Mouse (Mus musculus): ENCODE measurements around the gene Cxcr5. TPM values are rescaled to one million over a fixed set of nuclear protein-coding genes. Genes with fewer than 3 reads are reported as not detected.

The Cxcr5 gene
- polyA plus RNA-seq, 1 experiment from 2014 or later, result not detected

DNA sequence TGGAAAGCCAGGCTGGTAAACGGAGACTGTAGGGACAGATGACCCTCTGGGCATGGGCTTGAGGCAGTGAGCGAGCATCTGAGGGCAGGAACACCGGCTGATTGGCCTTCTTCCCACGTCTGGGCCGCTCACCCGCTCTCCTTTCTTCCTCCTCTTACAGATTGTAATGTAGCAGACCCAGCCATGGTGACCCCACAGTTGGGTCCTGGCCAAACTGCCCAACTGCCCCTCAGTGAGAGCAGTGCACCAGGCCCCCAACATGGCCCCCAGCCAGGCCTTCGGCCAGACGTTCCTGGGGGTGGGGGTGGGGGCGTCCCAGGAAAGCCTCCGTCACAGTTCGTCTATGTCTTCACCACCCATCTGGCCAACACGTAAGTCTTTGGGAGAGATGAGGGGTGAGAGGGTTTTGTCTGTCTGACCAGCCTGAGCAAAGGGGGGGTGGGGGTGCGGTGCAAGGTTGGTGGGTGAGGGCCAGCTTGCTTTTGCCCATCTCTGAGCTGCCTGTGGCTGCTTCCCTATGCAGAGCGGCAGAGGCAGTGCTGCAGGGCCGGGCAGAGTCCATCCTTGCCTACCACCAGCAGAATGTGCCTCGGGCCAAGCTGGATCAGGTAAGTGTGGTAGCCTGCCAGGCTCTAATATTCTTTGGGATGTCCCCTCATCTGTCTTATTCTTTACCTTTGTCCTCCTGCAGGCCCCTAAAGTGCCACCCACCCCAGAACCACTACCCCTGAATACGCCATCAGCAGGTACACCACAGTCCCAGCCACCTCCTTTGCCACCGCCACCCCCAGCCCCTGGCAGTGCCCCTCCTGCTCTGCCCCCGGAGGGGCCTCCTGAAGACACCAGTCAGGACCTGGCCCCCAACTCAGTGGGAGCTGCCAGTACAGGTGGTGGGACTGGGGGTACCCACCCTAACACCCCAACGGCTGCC, 56.5 kb downstream of the Cxcr5 start:
- Histone ChIP-seq H3K27me3 (ENCODE audit: control insufficient read depth, insufficient read depth, low read depth, low read length) (no peaks in the 10 kb centered on the region), H3K4me3 (ENCODE audit: low read depth, low read length) (no peak overlapping the region), H3K9me3 (replicated peaks; ENCODE audit: control insufficient read depth, low read length) (no peaks in the 10 kb centered on the region), H3K4me2 (ENCODE audit: low read depth, low read length) (no peak overlapping the region), H3K36me3 (ENCODE audit: control insufficient read depth, insufficient read depth) (no peaks in the 10 kb centered on the region), H3K9ac (ENCODE audit: low read depth, low read length) (no peak overlapping the region), H3K4me1 (ENCODE audit: control insufficient read depth, low read depth, low read length) (peaks cover 9% of the 10 kb centered on the region), H3K27ac (ENCODE audit: low read length) (no peak overlapping the region)
- WGBS (ENCODE audit: insufficient replicate concordance), result 68% methylated on average over 20 of the region's 20 CpGs
- no peak for ATAC-seq (ENCODE audit: low read depth)

DNA sequence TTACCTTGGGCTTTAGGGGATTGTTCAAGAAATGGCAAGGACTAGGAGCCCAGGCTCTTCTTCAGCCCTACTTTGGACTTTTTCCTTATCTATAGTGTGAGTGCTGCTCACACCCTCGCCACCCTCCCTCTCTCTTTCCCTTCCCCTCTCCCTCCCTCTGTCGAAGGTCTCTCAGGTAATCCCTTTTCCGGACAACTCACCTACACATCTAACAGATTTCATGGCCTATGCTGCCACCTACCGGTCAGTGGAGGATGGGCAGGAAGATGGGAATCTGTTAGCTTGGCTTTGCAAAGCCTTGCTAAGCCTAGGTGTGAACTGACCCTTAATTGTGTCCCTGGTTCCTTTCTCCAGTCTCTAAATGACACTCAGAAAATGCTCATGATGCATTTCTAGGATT, 59.7 kb downstream of the Cxcr5 start:
- no peak overlapping the region for H3K4me2 ChIP-seq (ENCODE audit: low read depth, low read length)

DNA sequence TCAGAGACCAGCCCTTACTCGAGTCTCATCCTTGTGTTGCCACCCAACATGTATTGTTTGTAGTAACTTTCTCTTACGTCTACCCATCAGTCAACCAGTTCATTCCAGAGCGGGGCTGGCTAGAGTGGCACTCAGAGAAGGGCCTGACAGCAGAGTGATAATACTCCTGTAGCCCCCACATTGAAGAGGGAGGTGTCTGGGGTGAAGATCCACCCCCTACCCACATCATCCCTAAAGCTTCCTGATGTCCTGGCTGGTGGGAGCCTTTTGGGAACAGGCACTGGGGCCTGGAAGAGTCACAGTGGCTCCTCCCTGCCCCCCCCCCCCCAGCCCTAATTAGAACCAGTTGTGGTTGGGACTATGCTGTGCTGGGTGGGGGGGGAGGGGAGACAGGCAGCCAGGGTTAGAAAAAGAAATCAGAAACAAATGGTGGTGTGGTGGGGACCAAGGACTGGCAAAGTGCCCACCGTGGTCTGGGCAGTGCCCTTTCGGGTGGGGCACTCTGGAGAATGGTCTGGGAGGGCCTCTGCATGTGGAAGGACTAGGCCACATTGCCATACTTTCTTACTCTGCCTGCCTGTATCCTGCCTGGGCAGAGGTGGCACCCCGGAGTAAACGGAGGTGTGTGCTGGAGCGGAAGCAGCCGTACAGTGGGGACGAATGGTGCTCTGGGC, 60.3 kb downstream of the Cxcr5 start:
- Histone ChIP-seq H3K9ac (ENCODE audit: low read depth, low read length) (no peak overlapping the region), H3K4me1 (ENCODE audit: control insufficient read depth, low read depth, low read length) (peaks cover 23% of the 10 kb centered on the region), H3K9me3 (replicated peaks; ENCODE audit: control insufficient read depth, low read length) (no peaks in the 10 kb centered on the region), H3K27me3 (ENCODE audit: control insufficient read depth, insufficient read depth, low read depth, low read length) (peaks cover 26% of the 10 kb centered on the region), H3K36me3 (ENCODE audit: control insufficient read depth, insufficient read depth) (no peaks in the 10 kb centered on the region), H3K4me2 (ENCODE audit: low read depth, low read length) (no peak overlapping the region), H3K27ac (ENCODE audit: low read length) (no peak overlapping the region), H3K4me3 (ENCODE audit: low read depth, low read length) (no peak overlapping the region)
- 66% methylated on average over 10 of the region's 10 CpGs for WGBS (ENCODE audit: insufficient replicate concordance)
- ATAC-seq (ENCODE audit: low read depth), result no peak

More for the DNA sequence above, 59.7 kb downstream of the Cxcr5 start:
- H3K9me3 ChIP-seq (replicated peaks; ENCODE audit: control insufficient read depth, low read length), result no peaks in the 10 kb centered on the region
- no peaks in the 10 kb centered on the region for H3K36me3 ChIP-seq (ENCODE audit: control insufficient read depth, insufficient read depth)
- no peak for ATAC-seq (ENCODE audit: low read depth)
- no peak overlapping the region for H3K4me3 ChIP-seq (ENCODE audit: low read depth, low read length)
- H3K4me1 ChIP-seq (ENCODE audit: control insufficient read depth, low read depth, low read length), result peaks cover 21% of the 10 kb centered on the region
- 1% methylated on average over 4 of the region's 4 CpGs for WGBS (ENCODE audit: insufficient replicate concordance)
- H3K27me3 ChIP-seq (ENCODE audit: control insufficient read depth, insufficient read depth, low read depth, low read length), result peaks cover 23% of the 10 kb centered on the region
- no peak overlapping the region for H3K27ac ChIP-seq (ENCODE audit: low read length)
- no peak overlapping the region for H3K9ac ChIP-seq (ENCODE audit: low read depth, low read length)

DNA sequence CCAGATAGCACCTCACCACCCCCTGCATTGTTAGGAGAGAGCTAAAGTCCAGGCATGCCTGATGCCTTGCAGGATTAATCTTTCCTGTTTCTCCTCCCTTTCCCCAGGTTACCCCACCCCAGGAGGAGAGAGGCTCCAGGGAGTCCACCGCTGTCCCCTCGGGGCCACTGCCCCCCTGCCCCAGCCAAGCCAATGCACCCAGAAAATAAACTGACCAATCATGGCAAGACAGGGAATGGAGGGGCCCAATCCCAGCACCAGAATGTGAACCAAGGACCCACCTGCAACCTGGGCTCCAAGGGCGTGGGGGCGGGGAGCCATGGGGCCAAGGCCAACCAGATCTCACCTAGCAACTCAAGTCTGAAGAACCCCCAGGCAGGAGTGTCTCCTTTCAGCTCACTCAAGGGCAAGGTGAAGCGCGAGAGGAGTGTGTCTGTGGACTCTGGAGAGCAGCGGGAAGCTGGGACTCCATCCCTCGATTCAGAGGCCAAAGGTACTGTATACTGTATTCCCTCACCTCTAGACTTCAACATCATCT, 61.0 kb downstream of the Cxcr5 start:
- H3K9ac ChIP-seq (ENCODE audit: low read depth, low read length), result no peak overlapping the region
- peaks cover 26% of the 10 kb centered on the region for H3K27me3 ChIP-seq (ENCODE audit: control insufficient read depth, insufficient read depth, low read depth, low read length)
- no peaks in the 10 kb centered on the region for H3K9me3 ChIP-seq (replicated peaks; ENCODE audit: control insufficient read depth, low read length)
- H3K27ac ChIP-seq (ENCODE audit: low read length), result no peak overlapping the region
- 65% methylated on average over 8 of the region's 8 CpGs for WGBS (ENCODE audit: insufficient replicate concordance)
- H3K36me3 ChIP-seq (ENCODE audit: control insufficient read depth, insufficient read depth), result no peaks in the 10 kb centered on the region
- H3K4me1 ChIP-seq (ENCODE audit: control insufficient read depth, low read depth, low read length), result peaks cover 23% of the 10 kb centered on the region
- no peak for ATAC-seq (ENCODE audit: low read depth)
- H3K4me3 ChIP-seq (ENCODE audit: low read depth, low read length), result no peak overlapping the region
- H3K4me2 ChIP-seq (ENCODE audit: low read depth, low read length), result no peak overlapping the region

DNA sequence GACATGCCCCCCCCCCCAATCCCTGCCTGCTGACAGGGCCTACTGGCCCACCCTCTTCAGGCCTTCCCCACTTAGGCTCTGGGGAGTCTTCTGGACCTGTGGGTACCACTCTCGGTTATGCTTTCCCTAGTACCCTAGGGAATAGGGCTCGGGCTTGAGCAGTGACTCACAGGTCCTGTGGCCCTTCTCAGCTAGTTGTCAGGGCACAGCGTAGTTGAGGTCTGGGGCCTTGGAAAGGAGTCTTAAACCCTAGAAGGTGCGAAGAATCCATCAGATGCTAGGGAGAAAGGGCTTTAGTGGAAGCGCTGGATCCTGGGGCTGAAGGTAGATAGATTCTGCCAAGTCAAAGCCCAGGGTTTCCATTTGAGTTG, 61.5 kb downstream of the Cxcr5 start:
- Histone ChIP-seq H3K27ac (ENCODE audit: low read length) (no peak overlapping the region), H3K4me2 (ENCODE audit: low read depth, low read length) (no peak overlapping the region), H3K9ac (ENCODE audit: low read depth, low read length) (no peak overlapping the region), H3K27me3 (ENCODE audit: control insufficient read depth, insufficient read depth, low read depth, low read length) (peaks cover 26% of the 10 kb centered on the region), H3K36me3 (ENCODE audit: control insufficient read depth, insufficient read depth) (no peaks in the 10 kb centered on the region), H3K4me1 (ENCODE audit: control insufficient read depth, low read depth, low read length) (peaks cover 26% of the 10 kb centered on the region), H3K9me3 (replicated peaks; ENCODE audit: control insufficient read depth, low read length) (no peaks in the 10 kb centered on the region), H3K4me3 (ENCODE audit: low read depth, low read length) (no peak overlapping the region)
- ATAC-seq (ENCODE audit: low read depth), result no peak
- 52% methylated on average over 5 of the region's 5 CpGs for WGBS (ENCODE audit: insufficient replicate concordance)

DNA sequence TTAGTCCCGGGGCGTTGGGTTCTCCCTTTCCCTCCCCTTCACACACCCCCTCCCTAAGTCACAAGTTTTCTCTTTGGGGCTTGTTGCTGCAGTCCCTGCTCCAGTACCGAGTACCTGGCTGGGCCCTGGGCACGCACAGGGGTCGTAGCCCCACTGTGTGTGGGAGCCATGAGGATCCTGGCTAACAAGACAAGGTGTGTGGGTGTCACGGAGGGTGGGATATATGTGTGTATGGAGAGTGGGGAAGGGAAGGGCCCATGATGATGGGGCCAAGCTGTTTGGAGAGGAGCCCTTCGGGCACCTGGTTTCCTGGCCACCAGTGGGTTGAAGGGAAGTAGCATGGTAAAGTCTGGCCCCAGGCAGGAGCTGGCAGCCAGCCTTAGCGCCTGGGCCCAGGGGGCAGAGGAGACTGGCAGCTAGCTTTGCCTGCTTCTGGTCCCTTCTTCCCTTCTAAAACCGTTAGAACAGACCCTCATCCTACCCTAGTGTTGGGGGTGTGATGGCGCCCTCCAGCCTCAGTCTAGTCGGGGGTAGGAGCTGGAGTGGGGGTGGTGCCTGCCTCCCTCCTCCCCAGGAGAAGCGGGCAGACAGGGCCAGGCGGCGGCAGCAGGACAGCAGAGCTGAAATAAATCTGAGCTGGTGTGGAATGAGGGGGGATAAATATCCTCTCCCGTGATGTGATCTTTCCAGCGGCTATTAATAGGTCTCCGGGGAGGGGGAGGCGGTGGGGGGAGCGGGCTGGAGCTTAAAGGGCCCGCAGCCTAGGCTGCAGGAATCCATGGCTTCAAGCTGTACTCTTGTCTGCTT, 62.1 kb downstream of the Cxcr5 start:
- peaks cover 32% of the 10 kb centered on the region for H3K4me1 ChIP-seq (ENCODE audit: control insufficient read depth, low read depth, low read length)
- H3K4me2 ChIP-seq (ENCODE audit: low read depth, low read length), result 0 out of 2 replicates have a peak overlapping the region, but pooled peaks have one; percentile 60
- no peak for ATAC-seq (ENCODE audit: low read depth)

DNA sequence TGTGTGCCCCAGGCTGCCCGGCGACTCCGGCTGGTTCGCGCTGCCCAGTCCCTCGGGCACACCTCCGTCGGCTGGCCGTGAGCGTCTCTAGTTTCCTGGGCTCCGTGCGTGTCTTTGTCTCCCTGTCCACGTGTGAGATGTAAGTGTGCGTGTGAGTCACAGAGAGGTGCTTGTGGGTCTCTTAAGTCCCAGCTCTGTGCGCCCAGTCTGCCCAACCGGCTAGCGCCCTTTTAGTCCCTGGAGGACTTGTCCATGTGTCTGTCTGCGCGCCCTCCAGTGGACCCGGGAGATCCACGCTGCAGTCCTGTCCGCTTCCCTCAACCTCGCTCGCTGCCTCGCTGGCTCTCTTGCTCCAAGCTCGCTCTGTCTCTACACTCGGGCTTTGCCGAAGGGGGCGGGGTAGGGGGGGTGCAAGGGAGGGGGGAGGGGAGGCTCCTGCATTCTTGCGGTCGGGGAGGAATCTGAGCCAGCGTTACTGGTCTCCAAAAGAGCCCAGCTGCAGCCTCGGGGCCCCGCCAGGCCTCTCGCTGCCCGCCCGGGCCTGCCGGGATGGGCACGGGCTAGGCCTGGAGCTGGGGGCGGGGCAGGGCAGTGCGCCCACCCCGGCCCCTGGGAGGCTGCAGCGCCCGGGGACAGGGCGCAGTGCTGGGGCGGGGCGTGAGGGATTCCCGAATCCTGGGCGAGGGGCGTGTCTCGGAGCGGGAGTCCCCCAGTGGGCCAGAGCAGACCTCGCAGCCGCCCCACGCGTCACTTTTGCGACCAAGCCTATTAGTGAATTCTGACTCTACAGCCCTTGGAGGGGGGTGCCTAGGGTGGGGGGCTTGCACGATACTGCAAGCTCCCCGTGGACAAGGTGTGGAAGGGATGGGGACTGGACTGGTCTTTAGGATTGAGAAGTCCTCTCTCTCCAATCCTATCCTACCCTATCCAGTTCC, 63.0 kb downstream of the Cxcr5 start:
- H3K27me3 ChIP-seq (ENCODE audit: control insufficient read depth, insufficient read depth, low read depth, low read length), result peaks cover 26% of the 10 kb centered on the region
- peak overlapping the region; percentile 33 for H3K27ac ChIP-seq (ENCODE audit: low read length)
- ATAC-seq (ENCODE audit: low read depth), result peak; percentile 42
- under 1% methylated on average over 59 of the region's 59 CpGs for WGBS (ENCODE audit: insufficient replicate concordance)
- H3K4me3 ChIP-seq (ENCODE audit: low read depth, low read length), result peak overlapping the region; percentile 44
- H3K9me3 ChIP-seq (replicated peaks; ENCODE audit: control insufficient read depth, low read length), result no peaks in the 10 kb centered on the region
- H3K4me1 ChIP-seq (ENCODE audit: control insufficient read depth, low read depth, low read length), result peaks cover 40% of the 10 kb centered on the region
- no peaks in the 10 kb centered on the region for H3K36me3 ChIP-seq (ENCODE audit: control insufficient read depth, insufficient read depth)
- peak overlapping the region; percentile 60 for H3K4me2 ChIP-seq (ENCODE audit: low read depth, low read length)
- peak overlapping the region; percentile 34; the same call in 1 of the 2 replicates for H3K9ac ChIP-seq (ENCODE audit: low read depth, low read length)

More for the DNA sequence above, 62.1 kb downstream of the Cxcr5 start:
- Histone ChIP-seq H3K9ac (ENCODE audit: low read depth, low read length) (no peak overlapping the region), H3K36me3 (ENCODE audit: control insufficient read depth, insufficient read depth) (no peaks in the 10 kb centered on the region), H3K9me3 (replicated peaks; ENCODE audit: control insufficient read depth, low read length) (no peaks in the 10 kb centered on the region), H3K27me3 (ENCODE audit: control insufficient read depth, insufficient read depth, low read depth, low read length) (peaks cover 26% of the 10 kb centered on the region), H3K27ac (ENCODE audit: low read length) (no peak overlapping the region), H3K4me3 (ENCODE audit: low read depth, low read length) (no peak overlapping the region)
- WGBS (ENCODE audit: insufficient replicate concordance), result 44% methylated on average over 20 of the region's 20 CpGs

Measured in liver, embryonic 16.5 days (tissue).